Mouse (Mus musculus) liver, embryonic 15.5 days (tissue): ENCODE results near the gene Grik1. TPM values are rescaled to one million over a fixed set of nuclear protein-coding genes. Genes with fewer than 3 reads are reported as not detected.

ENCODE experiments used
- ATAC-seq: fragments of 200-750 bp; cut with Nextera tagmentation; 2 replicates; pipeline ENCODE4 v1.8.0; 2017; ENCODE audit warnings: moderate number of reproducible peaks, mild to moderate bottlenecking, moderate library complexity; ENCODE audit not compliant: insufficient read depth
- H3K27ac ChIP-seq: fragments of 300-500 bp; sonication (generic); replicated peaks from 2 replicates; pipeline ENCODE4 v1.5.1; 2015; ENCODE audit warnings: mild to moderate bottlenecking, inconsistent platforms
- H3K27me3 ChIP-seq: fragments of 300-500 bp; sonication (generic); 2 replicates; pipeline ENCODE4 v1.6.1; 2015; ENCODE audit warnings: mild to moderate bottlenecking, inconsistent platforms
- H3K36me3 ChIP-seq: fragments of 300-500 bp; sonication (generic); replicated peaks from 2 replicates; pipeline ENCODE4 v1.6.1; 2015; ENCODE audit warnings: moderate library complexity, mild to moderate bottlenecking, inconsistent platforms
- H3K4me1 ChIP-seq: fragments of 300-500 bp; sonication (generic); replicated peaks from 2 replicates; pipeline ENCODE4 v1.6.1; 2015; ENCODE audit warnings: inconsistent platforms
- H3K4me2 ChIP-seq: fragments of 300-500 bp; sonication (generic); 2 replicates; pipeline ENCODE4 v1.6.1; 2015; ENCODE audit warnings: moderate library complexity, mild to moderate bottlenecking, inconsistent platforms
- H3K4me3 ChIP-seq: fragments of 300-500 bp; sonication (generic); replicated peaks from 2 replicates; pipeline ENCODE4 v1.5.1; 2015; ENCODE audit warnings: mild to moderate bottlenecking, inconsistent platforms
- H3K9ac ChIP-seq: fragments of 300-500 bp; sonication (generic); 2 replicates; pipeline ENCODE4 v1.6.1; 2015; ENCODE audit warnings: moderate library complexity, mild to moderate bottlenecking, inconsistent platforms
- H3K9me3 ChIP-seq: fragments of 300-500 bp; sonication (generic); replicated peaks from 2 replicates; pipeline ENCODE4 v1.6.1; 2016; ENCODE audit warnings: inconsistent platforms
- WGBS: fragments of 180-500 bp; shearing (Covaris S2); methylation state at CpG from one replicate; pipeline ENCODE4 v1.1.7; 2015; ENCODE audit warnings: mixed read lengths; ENCODE audit not compliant: insufficient replicate concordance; 5-methylcytosine and 5-hydroxymethylcytosine counted together
- polyA plus RNA-seq: library from polyadenylated mRNA; unstranded; fragments of >200 nt; fragmentation: Nextera tagmentation; extraction: Ambion mirVana; gene quantifications from 2 replicates; pipeline ENCODE4 v1.2.1, GENCODE M21; 2015

The Grik1 gene
- polyA plus RNA-seq, 1 experiment from 2014 or later: not detected

- no peaks in the 10 kb centered on the region for H3K36me3 ChIP-seq
- H3K9ac ChIP-seq: no peak overlapping the region
- no peak overlapping the region for H3K27ac ChIP-seq
- H3K9me3 ChIP-seq: no peaks in the 10 kb centered on the region
- H3K27me3 ChIP-seq: no peaks in the 10 kb centered on the region
- H3K4me1 ChIP-seq: no peaks in the 10 kb centered on the region; the same call in 1 of the 2 replicates
- ATAC-seq: no peak
- no peak overlapping the region for H3K4me3 ChIP-seq
- WGBS: 65% methylated on average over 10 of the region's 10 CpGs
- no peak overlapping the region for H3K4me2 ChIP-seq
Measured at GRCm38 (mm10) chr16:87957449-87957848, 332.6 kb downstream of the Grik1 start.

GRCm38 (mm10) chr16:87956178-87956577 lies 333.9 kb downstream of the Grik1 start:
- H3K4me2 ChIP-seq: no peak overlapping the region
- no peak overlapping the region for H3K9ac ChIP-seq
- no peak for ATAC-seq
- 36% methylated on average over 5 of the region's 5 CpGs for WGBS
- no peak overlapping the region for H3K27ac ChIP-seq
- no peaks in the 10 kb centered on the region for H3K36me3 ChIP-seq
- no peaks in the 10 kb centered on the region for H3K27me3 ChIP-seq
- no peak overlapping the region for H3K4me3 ChIP-seq
- no peaks in the 10 kb centered on the region for H3K9me3 ChIP-seq
- H3K4me1 ChIP-seq: no peaks in the 10 kb centered on the region; the same call in 1 of the 2 replicates

GRCm38 (mm10) chr16:87954715-87955441 lies 335.2 kb downstream of the Grik1 start:
- Histone ChIP-seq H3K27ac (no peak overlapping the region), H3K4me3 (no peak overlapping the region), H3K27me3 (no peaks in the 10 kb centered on the region), H3K4me2 (no peak overlapping the region), H3K9ac (no peak overlapping the region), H3K4me1 (no peaks in the 10 kb centered on the region; the same call in 1 of the 2 replicates), H3K36me3 (no peaks in the 10 kb centered on the region), H3K9me3 (no peaks in the 10 kb centered on the region)
- 56% methylated on average over 9 of the region's 9 CpGs for WGBS
- peak; percentile 78 for ATAC-seq

GRCm38 (mm10) chr16:87953176-87953575 lies 336.9 kb downstream of the Grik1 start:
- no peak for ATAC-seq
- H3K9ac ChIP-seq: no peak overlapping the region
- no peaks in the 10 kb centered on the region; the same call in 1 of the 2 replicates for H3K4me1 ChIP-seq
- no peak overlapping the region for H3K27ac ChIP-seq
- H3K4me2 ChIP-seq: no peak overlapping the region
- WGBS: 74% methylated on average over 4 of the region's 4 CpGs
- H3K9me3 ChIP-seq: no peaks in the 10 kb centered on the region
- H3K4me3 ChIP-seq: no peak overlapping the region
- H3K27me3 ChIP-seq: no peaks in the 10 kb centered on the region
- no peaks in the 10 kb centered on the region for H3K36me3 ChIP-seq

- no peak overlapping the region for H3K27ac ChIP-seq
- no peaks in the 10 kb centered on the region for H3K36me3 ChIP-seq
- no peaks in the 10 kb centered on the region for H3K27me3 ChIP-seq
- H3K9ac ChIP-seq: no peak overlapping the region
- no peaks in the 10 kb centered on the region; the same call in 1 of the 2 replicates for H3K4me1 ChIP-seq
- ATAC-seq: no peak
- H3K4me2 ChIP-seq: no peak overlapping the region
- WGBS: 75% methylated on average over 11 of the region's 11 CpGs
- H3K4me3 ChIP-seq: no peak overlapping the region
- H3K9me3 ChIP-seq: no peaks in the 10 kb centered on the region
Measured at GRCm38 (mm10) chr16:87949881-87950280, 340.2 kb downstream of the Grik1 start.

GRCm38 (mm10) chr16:87948122-87948521 lies 341.9 kb downstream of the Grik1 start:
- Histone ChIP-seq H3K9me3 (no peaks in the 10 kb centered on the region), H3K27me3 (no peaks in the 10 kb centered on the region), H3K9ac (no peak overlapping the region), H3K4me3 (no peak overlapping the region), H3K27ac (no peak overlapping the region), H3K36me3 (no peaks in the 10 kb centered on the region), H3K4me1 (no peaks in the 10 kb centered on the region; the same call in 1 of the 2 replicates), H3K4me2 (no peak overlapping the region)
- WGBS: 28% methylated on average over 4 of the region's 4 CpGs
- peak; percentile 67 for ATAC-seq

GRCm38 (mm10) chr16:87944318-87944717 lies 345.7 kb downstream of the Grik1 start:
- 19% methylated on average over 1 of the region's 1 CpGs for WGBS
- Histone ChIP-seq H3K9ac (no peak overlapping the region), H3K4me1 (no peaks in the 10 kb centered on the region; the same call in 1 of the 2 replicates), H3K27me3 (no peaks in the 10 kb centered on the region), H3K36me3 (no peaks in the 10 kb centered on the region), H3K4me2 (no peak overlapping the region), H3K4me3 (no peak overlapping the region), H3K9me3 (no peaks in the 10 kb centered on the region), H3K27ac (no peak overlapping the region)
- ATAC-seq: peak; percentile 85

GRCm38 (mm10) chr16:87942103-87942865 lies 347.8 kb downstream of the Grik1 start:
- 72% methylated on average over 13 of the region's 13 CpGs for WGBS
- Histone ChIP-seq H3K27me3 (no peaks in the 10 kb centered on the region), H3K4me2 (no peak overlapping the region), H3K4me1 (no peaks in the 10 kb centered on the region), H3K27ac (no peak overlapping the region), H3K9ac (no peak overlapping the region), H3K4me3 (no peak overlapping the region), H3K9me3 (no peaks in the 10 kb centered on the region), H3K36me3 (no peaks in the 10 kb centered on the region)
- no peak for ATAC-seq

- Histone ChIP-seq H3K4me1 (no peaks in the 10 kb centered on the region), H3K27ac (no peak overlapping the region), H3K9me3 (no peaks in the 10 kb centered on the region), H3K27me3 (no peaks in the 10 kb centered on the region), H3K4me2 (no peak overlapping the region), H3K36me3 (no peaks in the 10 kb centered on the region), H3K4me3 (no peak overlapping the region), H3K9ac (no peak overlapping the region)
- ATAC-seq: no peak
- 48% methylated on average over 1 of the region's 1 CpGs for WGBS
Measured at GRCm38 (mm10) chr16:87934685-87935084, 355.4 kb downstream of the Grik1 start.

GRCm38 (mm10) chr16:87931358-87931757 lies 358.7 kb downstream of the Grik1 start:
- Histone ChIP-seq H3K9me3 (no peaks in the 10 kb centered on the region), H3K9ac (no peak overlapping the region), H3K4me3 (no peak overlapping the region), H3K27ac (no peak overlapping the region), H3K27me3 (no peaks in the 10 kb centered on the region), H3K36me3 (no peaks in the 10 kb centered on the region), H3K4me2 (no peak overlapping the region), H3K4me1 (no peaks in the 10 kb centered on the region)
- ATAC-seq: no peak
- WGBS: 56% methylated on average over 2 of the region's 2 CpGs

- Histone ChIP-seq H3K9ac (no peak overlapping the region), H3K27ac (no peak overlapping the region), H3K4me3 (no peak overlapping the region), H3K9me3 (no peaks in the 10 kb centered on the region), H3K4me2 (no peak overlapping the region), H3K4me1 (no peaks in the 10 kb centered on the region), H3K36me3 (no peaks in the 10 kb centered on the region), H3K27me3 (no peaks in the 10 kb centered on the region)
- WGBS: 56% methylated on average over 3 of the region's 3 CpGs
- no peak for ATAC-seq
Measured at GRCm38 (mm10) chr16:87930519-87930918, 359.5 kb downstream of the Grik1 start.
